Mouse (Mus musculus) lung, postnatal 25 days (tissue): ENCODE results near the gene Galnt3.

ENCODE experiments used
- DNase-seq: peaks from one replicate; pipeline ENCODE4 v3.0.0; 2022; ENCODE audit warnings: low spot score

The Galnt3 gene

DNA sequence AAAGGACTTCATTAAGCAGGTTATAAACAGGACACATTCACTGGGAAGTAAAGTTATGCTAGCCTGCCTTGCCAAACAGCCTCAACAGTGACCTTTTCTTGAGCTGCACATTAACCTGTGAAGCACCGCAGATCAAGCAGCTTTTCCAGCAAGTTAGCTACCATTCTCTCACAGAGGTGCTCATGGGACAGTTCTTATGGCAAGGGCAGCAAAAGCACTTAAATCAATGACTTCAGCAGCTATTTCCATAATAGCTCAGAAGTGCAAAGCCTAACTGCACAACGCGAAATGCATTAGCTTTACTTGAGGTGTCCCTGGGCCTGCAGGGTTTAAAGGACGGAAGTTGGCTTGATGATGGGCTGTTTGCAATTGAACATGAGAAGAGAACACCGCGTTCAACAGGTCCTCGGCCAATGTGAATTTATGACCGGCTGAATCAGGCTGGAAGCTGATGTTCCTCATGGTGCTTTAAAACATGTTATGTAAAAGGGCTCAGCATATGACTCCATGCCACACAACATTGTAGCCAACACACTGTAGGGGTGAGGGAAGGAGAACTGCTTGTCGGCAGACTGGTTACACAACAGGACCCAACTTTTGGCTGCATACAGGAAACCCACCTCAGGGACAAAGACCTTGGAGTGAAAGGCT is 16.8 kb downstream of the Galnt3 start:
- no peak for DNase-seq

DNA sequence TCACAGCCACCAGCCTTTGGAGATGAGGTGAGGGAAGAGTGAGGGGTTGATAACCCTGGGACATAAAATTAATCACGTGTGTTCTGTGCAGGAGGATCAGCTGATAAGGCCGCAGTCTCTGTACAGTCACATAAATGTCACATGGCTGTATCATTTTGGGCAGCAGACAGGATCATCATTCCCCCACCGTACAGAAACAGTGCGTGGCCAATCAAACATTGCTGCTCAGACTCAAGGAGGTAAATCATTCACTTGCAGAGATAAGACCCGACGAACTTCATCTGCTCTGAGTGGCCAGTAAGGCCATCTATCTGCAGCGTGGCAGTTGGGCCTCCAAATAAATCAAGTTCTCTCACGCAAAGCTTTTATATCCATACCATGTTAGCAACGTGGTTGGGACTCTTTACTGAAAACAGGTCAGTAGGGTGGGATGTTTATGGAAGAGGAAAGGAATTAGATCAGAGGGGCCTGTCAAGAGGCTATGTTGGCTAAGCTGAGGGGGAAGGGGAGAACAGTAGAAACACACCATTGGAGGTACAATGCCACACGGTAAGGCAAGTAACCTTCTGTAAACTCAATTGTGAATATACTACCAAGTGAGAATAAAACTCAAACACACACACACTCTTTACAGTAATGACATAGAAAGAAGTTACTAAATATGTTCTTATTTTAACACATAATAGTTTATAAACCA is 20.9 kb downstream of the Galnt3 start:
- DNase-seq, result no peak

DNA sequence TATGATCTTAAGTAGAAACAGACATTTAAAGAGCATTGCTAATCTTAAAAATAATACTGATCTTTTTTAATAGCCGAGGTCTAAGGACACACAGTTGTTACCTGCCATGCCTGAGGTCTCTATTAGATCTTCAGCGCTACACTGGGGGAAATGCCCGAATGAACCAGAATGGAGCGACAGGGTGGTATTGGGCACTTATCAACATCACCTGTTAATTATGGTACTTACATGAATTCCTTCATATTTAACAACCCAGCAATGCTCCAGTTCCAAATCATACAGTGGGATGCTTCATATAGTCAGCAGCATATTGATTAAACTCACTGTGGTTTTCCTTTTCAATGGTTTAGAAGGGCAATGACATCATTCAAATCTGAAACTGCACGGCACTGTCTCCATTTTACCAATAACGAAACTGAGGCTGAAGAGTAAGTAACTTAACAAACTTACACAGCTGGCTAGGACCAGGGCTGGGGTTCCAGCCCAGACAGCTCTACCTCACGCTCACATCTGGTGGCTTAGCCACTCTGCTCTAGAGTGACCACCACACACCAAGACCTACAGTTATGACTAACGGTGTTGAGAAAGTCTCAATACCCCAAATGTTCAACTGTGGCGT is 23.0 kb downstream of the Galnt3 start:
- no peak for DNase-seq

DNA sequence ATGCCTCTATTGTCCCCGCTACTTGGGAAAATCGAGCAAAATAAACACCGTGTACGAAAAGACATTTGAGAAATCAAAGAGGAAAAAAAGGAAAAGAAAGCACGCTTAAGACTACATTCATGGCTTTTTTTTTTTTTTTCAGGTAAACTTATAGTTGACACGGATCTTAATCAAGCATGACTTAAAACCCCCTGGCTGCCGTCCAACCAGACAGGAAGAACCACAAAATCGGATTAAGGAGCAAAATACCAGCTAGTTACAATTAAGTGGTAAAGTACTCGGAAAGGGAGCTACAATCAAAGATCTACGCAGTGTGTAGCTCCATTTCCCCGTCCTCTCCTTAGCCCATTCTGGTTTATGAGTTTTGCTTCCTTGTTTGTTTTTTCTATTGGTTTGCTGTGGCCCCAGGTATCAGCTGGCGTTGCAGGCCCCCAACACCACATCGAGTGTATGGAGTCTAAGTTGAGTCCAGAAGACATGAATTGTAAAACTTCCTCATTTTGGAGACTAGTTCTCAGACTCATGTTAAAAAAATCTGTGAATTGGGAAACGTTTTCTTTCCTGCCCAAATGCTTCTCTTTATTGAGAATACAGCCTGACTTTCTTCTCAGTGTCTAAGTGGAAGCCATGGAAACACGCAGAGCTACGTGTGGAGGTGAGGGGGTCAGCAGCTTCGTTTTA is 24.0 kb downstream of the Galnt3 start:
- DNase-seq, result no peak

DNA sequence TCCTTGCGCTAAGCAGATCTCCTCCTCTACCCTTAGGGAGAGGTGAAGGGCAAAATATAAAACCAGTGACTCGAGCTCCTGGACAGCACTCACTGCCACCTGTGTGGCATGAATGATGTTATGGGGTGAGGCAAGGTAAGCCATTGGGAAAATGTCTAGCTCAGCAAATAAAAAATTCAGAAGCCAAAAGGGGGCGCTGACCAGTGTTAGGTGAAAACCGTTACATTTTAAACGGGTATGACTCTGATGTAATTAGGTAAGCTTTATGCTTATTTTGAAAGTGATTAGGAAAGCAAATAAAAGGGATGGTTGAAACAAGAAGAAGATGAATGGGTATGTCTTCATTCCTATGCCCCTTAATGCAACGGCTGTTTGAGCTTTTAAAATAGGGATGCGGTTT is 24.6 kb downstream of the Galnt3 start:
- DNase-seq, result no peak

DNA sequence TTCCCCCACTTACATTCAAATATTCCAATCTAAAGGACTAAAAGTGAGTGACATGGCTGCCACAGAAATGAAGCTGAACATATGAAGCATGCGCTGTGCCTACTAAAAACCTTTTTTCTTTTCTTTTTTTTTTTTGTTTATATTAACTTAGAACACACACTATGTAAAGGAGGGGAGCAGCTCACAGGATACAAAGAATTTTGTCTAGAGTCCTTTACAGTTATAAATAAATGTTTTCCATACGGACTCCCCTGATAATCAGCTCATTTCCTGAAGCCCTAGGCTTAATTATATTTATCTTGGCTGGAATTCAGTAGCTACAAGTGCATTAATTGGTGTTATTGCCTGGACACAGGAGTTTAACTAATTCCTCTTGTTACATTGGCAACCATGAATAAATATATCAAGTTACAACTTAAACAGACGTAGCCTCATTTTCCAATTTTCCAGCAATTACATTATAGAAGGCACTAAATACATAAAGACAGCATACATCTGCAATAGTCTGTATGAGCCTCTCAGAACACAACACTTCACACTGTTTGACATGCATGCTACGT is 30.1 kb downstream of the Galnt3 start:
- no peak for DNase-seq

DNA sequence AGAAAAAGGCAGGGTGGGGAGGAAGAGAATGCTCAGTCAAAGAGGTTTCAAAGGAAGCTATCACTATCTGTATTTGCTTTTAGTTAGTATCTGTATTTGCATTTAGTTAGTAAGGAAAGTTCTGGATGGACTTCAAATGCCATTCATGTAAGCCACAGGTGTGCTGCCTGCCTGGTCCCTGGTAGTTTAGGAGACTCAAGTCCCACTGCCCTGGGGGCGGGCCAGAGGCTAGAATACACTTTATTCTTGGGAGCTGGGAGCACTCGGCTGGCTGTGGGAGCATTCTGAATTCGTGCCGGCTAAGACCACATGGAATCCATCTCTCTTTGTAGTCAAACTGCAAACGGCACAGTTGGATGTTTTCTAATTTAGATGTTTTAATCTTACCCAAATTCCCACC is 33.5 kb downstream of the Galnt3 start:
- DNase-seq, result no peak

DNA sequence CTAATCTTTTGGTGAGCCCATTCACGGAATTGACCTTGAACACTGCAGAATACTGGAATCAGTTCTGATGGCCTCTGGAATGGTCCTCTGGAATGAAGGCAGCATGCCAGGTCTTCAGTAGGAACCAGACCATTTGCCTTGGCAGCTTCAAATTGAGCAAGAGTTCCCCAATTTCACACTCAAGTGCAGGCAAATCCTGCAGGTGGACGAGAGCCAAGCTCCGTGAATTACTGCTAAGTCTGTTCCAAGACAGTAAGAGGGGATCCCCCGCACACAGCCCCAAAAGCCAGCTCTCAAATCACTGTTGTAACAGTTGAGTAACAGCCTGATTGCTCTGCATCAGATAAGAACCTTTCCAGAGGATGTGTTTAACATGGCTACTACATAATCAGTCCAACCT is 42.9 kb downstream of the Galnt3 start:
- peak; percentile 8 for DNase-seq

DNA sequence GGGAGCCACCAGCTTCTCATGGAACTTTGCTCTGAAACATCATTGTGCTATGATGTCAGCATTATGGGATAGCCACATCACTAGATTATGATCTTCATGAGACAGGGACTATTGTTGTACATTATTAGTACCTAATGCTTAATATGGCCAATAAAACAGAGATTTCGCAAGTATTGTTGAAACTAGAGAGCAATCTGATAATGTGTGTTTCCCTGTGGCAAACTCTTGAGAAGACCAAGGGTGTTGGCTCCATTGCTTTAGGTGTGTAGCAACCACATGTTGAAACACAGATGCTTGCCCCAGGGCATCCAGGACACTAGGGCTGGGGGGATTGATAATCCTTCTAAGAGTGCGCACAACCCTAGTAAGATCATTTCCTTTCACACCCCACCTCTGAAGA is 44.1 kb downstream of the Galnt3 start:
- DNase-seq, result no peak

DNA sequence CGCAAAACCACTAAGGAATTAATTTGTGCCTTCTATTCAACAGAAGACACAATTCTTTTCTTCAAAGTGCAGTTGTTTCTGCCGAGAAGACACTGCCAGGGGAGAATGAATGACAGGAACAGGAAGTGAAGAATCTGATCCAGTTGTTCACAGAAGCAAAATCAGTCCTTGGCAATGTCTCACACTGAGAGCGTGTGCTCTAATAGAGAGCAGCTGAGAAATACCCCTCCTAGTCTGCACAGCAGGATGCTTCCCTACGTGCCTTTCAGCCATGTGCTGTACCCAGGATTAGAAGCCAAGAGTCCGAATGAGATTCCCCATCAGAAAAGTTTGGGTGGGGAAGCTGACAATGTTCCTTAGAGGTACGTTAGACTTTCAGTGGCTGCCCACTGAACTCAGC is 55.3 kb downstream of the Galnt3 start:
- DNase-seq, result no peak

DNA sequence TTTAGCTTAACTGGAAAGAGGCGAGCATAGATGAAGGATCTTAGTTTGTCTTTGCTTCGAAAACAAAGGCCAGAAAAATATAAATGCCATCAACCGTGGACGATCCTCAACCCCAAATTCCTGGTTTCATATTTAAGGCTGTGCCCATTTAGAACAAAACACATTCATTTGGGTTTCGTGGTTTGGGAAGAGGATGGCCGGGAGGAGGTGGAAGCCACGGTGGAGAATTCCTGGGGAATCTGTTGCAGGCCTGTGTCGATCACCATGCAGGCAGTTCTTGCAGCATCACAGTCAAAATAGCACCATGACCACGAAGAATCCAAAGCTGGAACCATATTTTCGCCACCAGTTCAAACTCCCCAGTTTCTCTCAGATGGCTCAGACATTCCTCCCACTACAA is 61.5 kb downstream of the Galnt3 start:
- no peak for DNase-seq

DNA sequence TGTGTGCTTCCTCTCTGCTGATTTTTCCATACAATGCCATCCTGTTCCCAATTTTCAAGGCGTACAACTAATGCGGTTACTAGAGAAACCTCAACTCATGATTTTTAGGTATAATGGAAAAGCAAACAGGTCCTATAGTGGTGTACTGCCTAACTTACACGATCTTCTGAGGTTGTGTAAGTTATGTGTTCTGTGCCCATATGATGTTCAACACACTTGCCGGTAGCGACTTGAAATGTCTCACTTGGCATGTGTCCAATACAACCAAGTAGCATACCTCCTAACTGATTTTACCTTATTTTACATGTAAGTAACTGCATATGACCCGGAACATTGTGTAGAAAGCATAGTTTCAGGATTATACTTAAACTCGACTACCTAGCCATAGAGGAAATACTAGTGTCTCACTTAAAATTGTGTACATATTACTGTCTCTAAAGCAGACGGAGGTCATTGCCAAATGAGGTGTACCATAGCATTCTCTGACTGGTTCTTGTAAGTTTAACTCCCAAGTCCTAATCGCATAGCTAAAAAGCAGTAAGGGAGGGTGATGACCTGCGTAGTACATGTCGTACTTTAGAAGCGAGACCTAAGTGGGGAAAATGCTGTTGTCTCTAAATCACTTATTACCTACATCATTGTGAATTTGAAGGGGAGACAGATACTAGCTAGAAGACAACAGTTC is 80.2 kb downstream of the Galnt3 start:
- DNase-seq, result no peak

DNA sequence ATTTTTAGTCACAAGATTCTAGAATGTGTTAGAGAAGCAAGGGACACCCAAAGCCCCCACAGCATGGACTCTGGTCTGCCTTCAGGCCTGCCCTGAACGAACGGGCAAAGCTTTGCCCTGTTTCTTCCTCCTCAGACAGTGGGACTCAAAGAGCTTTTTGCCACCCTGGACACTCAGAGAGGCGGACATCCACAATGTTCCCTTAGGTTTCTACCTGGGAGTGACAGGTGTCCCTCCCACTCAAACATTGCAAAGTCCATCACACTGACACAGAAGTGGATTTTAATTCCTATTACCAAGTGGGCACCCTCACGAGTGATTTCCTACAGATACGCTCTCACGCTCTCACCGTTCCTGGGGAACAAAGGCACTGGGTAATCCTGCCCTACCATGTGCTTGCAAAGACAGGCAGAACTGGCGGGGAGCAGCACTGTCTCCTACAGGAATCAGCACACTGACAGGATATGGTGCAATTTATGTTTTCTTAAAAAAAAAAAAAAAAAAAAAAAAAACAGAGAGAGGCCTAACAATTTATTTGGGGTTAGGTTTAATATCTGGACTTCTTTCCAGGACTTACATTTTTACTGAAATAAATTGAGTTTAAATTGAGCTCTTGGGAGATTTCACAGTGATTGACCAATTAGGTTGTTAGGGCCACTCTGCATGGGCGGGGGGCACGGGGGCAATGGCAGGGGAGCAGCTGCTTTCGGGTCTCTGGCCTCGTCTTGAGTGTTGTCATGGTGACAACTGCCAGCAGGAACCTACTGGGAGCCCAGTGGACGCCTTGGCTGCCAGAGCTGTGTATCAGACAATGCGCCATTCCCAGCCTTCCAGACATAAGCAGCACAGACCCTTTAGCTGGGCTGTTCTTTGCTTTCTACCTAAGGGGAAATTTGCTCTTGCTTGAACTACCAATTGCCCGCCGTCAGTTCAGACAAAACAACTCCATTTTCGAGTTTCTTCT is 81.1 kb downstream of the Galnt3 start:
- DNase-seq, result no peak

DNA sequence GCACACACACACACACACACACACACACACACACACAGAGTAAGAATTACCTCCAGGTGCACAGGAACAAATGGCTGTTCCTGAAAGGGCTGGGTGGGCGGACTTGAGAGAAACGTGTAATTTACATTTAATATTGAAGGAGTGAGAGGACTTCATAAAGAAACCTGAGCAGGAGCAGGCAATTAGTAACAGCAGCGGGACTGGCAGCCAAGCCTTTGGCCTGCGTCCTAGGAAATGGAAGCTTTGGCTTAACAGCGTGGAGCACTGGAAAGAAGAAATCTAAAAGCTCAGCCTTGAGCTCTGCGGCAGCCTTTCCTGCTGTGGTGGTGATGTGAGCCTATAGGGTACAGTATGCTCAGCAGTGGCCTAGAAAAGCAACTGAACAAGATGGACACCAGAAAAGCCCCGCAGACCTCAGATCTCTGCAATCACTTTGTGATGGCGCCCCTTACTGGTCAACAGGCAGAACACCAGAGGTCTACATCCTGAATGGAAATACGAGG is 82.8 kb downstream of the Galnt3 start:
- peak; percentile 2 for DNase-seq

DNA sequence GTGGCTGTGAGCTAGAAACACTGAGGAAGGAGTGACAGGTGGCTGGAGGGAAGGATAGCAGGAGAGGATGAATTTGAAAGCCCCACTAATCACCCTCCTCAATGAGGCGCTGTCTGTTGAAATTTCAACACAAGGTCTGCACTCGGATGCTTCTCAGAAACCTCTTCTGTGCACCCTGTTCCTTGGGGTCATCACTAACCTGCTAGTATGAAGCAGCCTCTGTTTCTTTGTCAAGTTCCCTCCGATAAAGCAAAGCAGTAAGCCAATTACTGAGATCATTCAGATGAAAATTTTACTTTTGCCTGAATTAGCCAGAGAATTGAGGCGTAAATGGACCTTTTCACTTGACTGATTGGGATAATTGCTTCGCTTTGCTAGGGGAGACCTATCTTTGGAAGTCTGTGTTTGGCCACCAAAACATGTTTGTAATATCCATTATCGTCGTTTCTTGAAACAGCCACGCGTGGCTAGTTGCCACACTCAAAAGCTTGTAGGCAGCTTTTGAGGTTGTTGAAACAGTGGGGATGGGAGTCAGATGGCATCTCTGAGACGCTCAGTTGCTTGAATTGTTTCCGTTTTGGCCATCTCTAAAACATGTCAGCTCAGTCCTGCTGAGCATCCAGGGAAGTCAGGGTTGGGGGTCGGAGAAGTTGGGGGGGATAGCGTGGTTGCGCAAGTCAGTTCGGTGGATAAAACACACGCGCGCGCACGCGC is 83.4 kb downstream of the Galnt3 start:
- no peak for DNase-seq

DNA sequence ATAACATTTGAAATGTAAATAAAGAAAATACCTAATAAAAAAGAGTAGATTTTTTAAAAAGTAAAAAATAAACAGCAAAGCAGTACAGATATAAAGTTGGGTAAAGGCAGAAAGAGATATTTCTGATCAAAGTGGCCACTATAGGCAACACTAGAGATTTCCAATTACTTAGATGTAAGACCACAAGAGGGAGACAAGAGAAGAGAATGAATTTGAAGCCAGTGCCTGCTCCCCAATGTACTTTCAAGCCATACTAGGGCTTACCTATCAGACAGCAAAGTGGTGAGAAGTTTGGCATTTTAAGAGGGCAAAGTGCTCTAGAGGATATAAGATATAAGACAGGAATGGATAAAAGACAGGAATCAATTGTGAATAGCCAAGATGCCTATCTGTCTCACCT is 84.2 kb downstream of the Galnt3 start:
- no peak for DNase-seq

DNA sequence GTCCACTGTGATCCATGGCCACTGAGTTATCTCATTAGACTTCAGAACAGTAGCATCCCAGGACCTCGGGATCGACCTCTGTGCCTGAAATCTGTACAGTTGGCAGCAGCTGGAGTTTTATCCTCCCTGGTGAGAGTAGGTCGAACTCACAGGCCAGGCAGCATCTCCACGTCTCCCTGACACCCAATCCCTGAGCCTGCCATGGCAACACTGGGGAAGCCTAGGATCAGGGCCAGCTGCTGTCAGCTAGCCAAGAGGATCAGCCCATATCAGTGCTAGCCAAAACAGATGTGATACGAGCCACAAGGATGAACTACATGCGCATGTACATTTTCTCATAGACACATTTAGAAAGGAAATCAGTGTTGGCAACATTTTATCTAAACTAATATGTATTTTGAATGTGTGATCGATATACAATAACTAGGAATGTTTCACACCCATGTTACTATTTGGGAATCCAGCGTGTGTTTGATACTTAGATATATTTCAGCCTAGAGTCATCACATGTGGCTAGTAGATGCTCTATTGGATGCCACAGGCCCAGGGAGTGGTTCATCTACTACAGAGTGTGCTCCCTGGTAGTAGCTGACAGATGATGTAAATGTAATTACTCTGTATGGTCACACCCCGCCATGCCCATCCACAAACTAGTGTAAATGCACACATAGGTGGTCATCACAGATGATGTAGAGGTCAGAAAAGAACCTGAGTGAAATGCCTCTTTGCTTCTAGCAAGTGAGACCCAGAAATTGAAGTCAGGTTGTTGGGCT is 89.7 kb downstream of the Galnt3 start:
- DNase-seq, result no peak
